Mouse (Mus musculus): ENCODE results near the gene Ushbp1.

- TF ChIP-seq CTCF (IDR thresholded peaks at IDR 0.05; ENCODE audit: low read depth) = no peak
- no peak for TF ChIP-seq EP300 (IDR thresholded peaks at IDR 0.05; ENCODE audit: low read depth)
These were observed 1.2 kb upstream of the Ushbp1 start, which contains the start of gene Babam1 for GRCm38 (mm10) chr8:71396639-71397305.

Measured in liver, embryonic 14.5 days (tissue).